Comparison of ENCODE assay signal across 9 mouse cellular contexts in genomic region chr9:13510621-13511369, GRCm38 (mm10).
A peak's percentile ranks its signal among the peaks of the same experiment; 100 is the strongest.
DNase-seq lines count a peak whose midpoint lies in the region; ATAC-seq lines count a peak whose summit lies in the region.
"Had no signal": no experiment of that assay in that cellular context is flagged by ENCODE, and none has a peak within 500 bp of the region (broad histone marks: within the 10 kb centered on the region; RNA-seq: fewer than 3 reads in every experiment).

No protein-coding gene starts in this region.

- peak; percentile 28 for DNase-seq in kidney, adult 18-20 months
- no peak for DNase-seq in kidney, adult 11 months
- peak; percentile 62 to 65 for DNase-seq in heart, postnatal 36 days
- no peak for DNase-seq in retina, postnatal 1 day
- no peak for DNase-seq in MN1 (ENCODE audit: low spot score)

- intact Hi-C loops in heart, postnatal 36 days (cut with DNase I): loop anchor here (2.0 kb wide), 1 partner anchor 214 kb away; the partner anchor contains the start of gene Maml2

- H3K4me2 ChIP-seq in lung, embryonic 16.5 days (ENCODE audit: low read depth, low read length): no peak overlapping the region
- no peak overlapping the region for H3K4me2 ChIP-seq in hindbrain, embryonic 13.5 days
- H3K4me2 ChIP-seq: hindbrain, embryonic 15.5 days had no signal

- WGBS in lung, embryonic 16.5 days: 57% methylated on average over 5 of the region's 5 CpGs
- 78% methylated on average over 5 of the region's 5 CpGs for WGBS in hindbrain, embryonic 13.5 days

- ATAC-seq in frontal cortex, adult (ENCODE audit: low TSS enrichment): peak; percentile 74
- ATAC-seq in lung, embryonic 16.5 days (ENCODE audit: low read depth): peak; percentile 52; the same call in 1 of the 2 replicates
- no peak for ATAC-seq in hindbrain, embryonic 13.5 days (ENCODE audit: low FRiP score)

- no peak overlapping the region for H3K9ac ChIP-seq in lung, embryonic 16.5 days (ENCODE audit: low read length)
- H3K9ac ChIP-seq in hindbrain, embryonic 13.5 days: no peak overlapping the region
- H3K9ac ChIP-seq: hindbrain, embryonic 15.5 days had no signal

- H3K27ac ChIP-seq in lung, embryonic 16.5 days (ENCODE audit: low read length): no peak overlapping the region
- H3K27ac ChIP-seq in hindbrain, embryonic 13.5 days: no peak overlapping the region
- H3K27ac ChIP-seq: hindbrain, embryonic 15.5 days had no signal

- H3K9me3 ChIP-seq in lung, embryonic 16.5 days (ENCODE audit: control insufficient read depth, low read length): no peaks in the 10 kb centered on the region
- no peaks in the 10 kb centered on the region for H3K9me3 ChIP-seq in hindbrain, embryonic 13.5 days
- H3K9me3 ChIP-seq: hindbrain, embryonic 15.5 days had no signal

- no peaks in the 10 kb centered on the region for H3K36me3 ChIP-seq in lung, embryonic 16.5 days (ENCODE audit: control insufficient read depth, insufficient read depth, low read length)
- H3K36me3 ChIP-seq in hindbrain, embryonic 13.5 days: no peaks in the 10 kb centered on the region
- H3K36me3 ChIP-seq: hindbrain, embryonic 15.5 days had no signal

- no peaks in the 10 kb centered on the region for H3K27me3 ChIP-seq in lung, embryonic 16.5 days (ENCODE audit: control insufficient read depth, insufficient read depth, low read depth, low read length)
- no peaks in the 10 kb centered on the region for H3K27me3 ChIP-seq in hindbrain, embryonic 13.5 days
- H3K27me3 ChIP-seq: hindbrain, embryonic 15.5 days had no signal

- no peak overlapping the region for H3K4me3 ChIP-seq in lung, embryonic 16.5 days (ENCODE audit: low read length)
- no peak overlapping the region for H3K4me3 ChIP-seq in hindbrain, embryonic 13.5 days
- H3K4me3 ChIP-seq: hindbrain, embryonic 15.5 days had no signal

- peaks cover 13% of the 10 kb centered on the region for H3K4me1 ChIP-seq in lung, embryonic 16.5 days (replicated peaks; ENCODE audit: control insufficient read depth, insufficient read depth, low read length)
- no peaks in the 10 kb centered on the region for H3K4me1 ChIP-seq in hindbrain, embryonic 13.5 days (replicated peaks)

Comparison
In these comparisons a context has a peak if more than half of its experiments do, and no peak if none do; other contexts are left out.
1. DNase-seq: peak in kidney, adult 18-20 months (single experiment) and heart, postnatal 36 days (2 of 2); none in kidney, adult 11 months (single experiment), retina, postnatal 1 day (single experiment) and MN1 (single experiment).